Comparison of ENCODE assay signal across 18 mouse cellular contexts in genomic region chr19:43606552-43607530, GRCm38 (mm10). TPM values are rescaled to one million over a fixed set of nuclear protein-coding genes. Genes with fewer than 3 reads are reported as not detected.
A peak's percentile ranks its signal among the peaks of the same experiment; 100 is the strongest.
DNase-seq lines count a peak whose midpoint lies in the region; ATAC-seq and TF ChIP-seq lines count a peak whose summit lies in the region.
"Had no signal": no experiment of that assay in that cellular context is flagged by ENCODE, and none has a peak within 500 bp of the region (broad histone marks: within the 10 kb centered on the region; RNA-seq: fewer than 3 reads in every experiment).

No protein-coding gene starts in this region.

- H3K4me3 ChIP-seq in heart, embryonic 16.5 days (ENCODE audit: low read length), result no peak overlapping the region
- peak overlapping the region; percentile 12; the same call in 1 of the 2 replicates for H3K4me3 ChIP-seq in spleen, adult 2 months (ENCODE audit: extremely low read depth, insufficient read depth, insufficient read length)
- no peak overlapping the region for H3K4me3 ChIP-seq in limb, embryonic 11.5 days (ENCODE audit: low read depth, low read length)
- H3K4me3 ChIP-seq: forebrain, embryonic 12.5 days; hindbrain, embryonic 13.5 days; limb, embryonic 15.5 days had no signal

- no peak overlapping the region for H3K27ac ChIP-seq in heart, embryonic 16.5 days (ENCODE audit: low read length)
- peak overlapping the region; percentile 69 for H3K27ac ChIP-seq in spleen, adult 2 months (ENCODE audit: insufficient read depth, low read length)
- H3K27ac ChIP-seq in limb, embryonic 11.5 days (replicated peaks; ENCODE audit: low read depth, low read length), result no peak overlapping the region
- H3K27ac ChIP-seq: forebrain, embryonic 12.5 days; hindbrain, embryonic 13.5 days; limb, embryonic 15.5 days; macrophage had no signal

- H3K36me3 ChIP-seq in heart, embryonic 16.5 days (ENCODE audit: control insufficient read depth, insufficient read depth), result no peaks in the 10 kb centered on the region
- no peaks in the 10 kb centered on the region for H3K36me3 ChIP-seq in spleen, adult 2 months (ENCODE audit: control insufficient read depth, insufficient read depth, low read length)
- no peaks in the 10 kb centered on the region for H3K36me3 ChIP-seq in limb, embryonic 11.5 days (ENCODE audit: control insufficient read depth, insufficient read depth, low read length)
- H3K36me3 ChIP-seq: forebrain, embryonic 12.5 days; hindbrain, embryonic 13.5 days; limb, embryonic 15.5 days had no signal

- no peak for ATAC-seq in heart, embryonic 16.5 days (replicated peaks; ENCODE audit: extremely low read depth, insufficient read depth, low FRiP score)
- ATAC-seq in limb, embryonic 11.5 days (ENCODE audit: insufficient number of reproducible peaks, low FRiP score, low TSS enrichment, low read depth), result no peak
- ATAC-seq: CD4-positive, CD25-positive, alpha-beta regulatory T cell, adult 4 months had no signal

- no peaks in the 10 kb centered on the region for H3K9me3 ChIP-seq in heart, embryonic 16.5 days (replicated peaks; ENCODE audit: control insufficient read depth, low read length)
- no peaks in the 10 kb centered on the region for H3K9me3 ChIP-seq in limb, embryonic 11.5 days (ENCODE audit: control insufficient read depth, low read length)
- H3K9me3 ChIP-seq: forebrain, embryonic 12.5 days; hindbrain, embryonic 13.5 days; limb, embryonic 15.5 days had no signal

- intact Hi-C loops in heart, postnatal 14 days (cut with DNase I), result no loop called here

- 0 out of 2 replicates have a peak overlapping the region, but pooled peaks have one; percentile 17 for H3K4me2 ChIP-seq in heart, embryonic 16.5 days (ENCODE audit: low read depth, low read length)
- H3K4me2 ChIP-seq in limb, embryonic 11.5 days (ENCODE audit: low read depth, severe bottlenecking), result no peak overlapping the region
- H3K4me2 ChIP-seq: forebrain, embryonic 12.5 days; hindbrain, embryonic 13.5 days; limb, embryonic 15.5 days had no signal

- TF ChIP-seq POLR2A in spleen, adult 2 months (IDR thresholded peaks at IDR 0.05; ENCODE audit: low read depth, low read length), result no peak

- DNase-seq in heart, postnatal 14 days, result no peak
- no peak for DNase-seq in spleen, adult 2 months (ENCODE audit: low read depth in 1 of 2, low spot score in 2 of 2)
- no peak for DNase-seq in spleen, adult 18-20 months
- DNase-seq in limb, embryonic 11.5 days (ENCODE audit: low spot score), result peak; percentile 59
- DNase-seq in frontal cortex, postnatal 14 days (ENCODE audit: low spot score in 2 of 2), result no peak
- DNase-seq in thymus, adult 18-20 months, result no peak
- DNase-seq: adrenal gland, postnatal 25 days; cerebellum, adult 11-12 months; gastrocnemius, postnatal 25 days; kidney, postnatal 4 days; thymus, postnatal 36 days had no signal

- no peak overlapping the region for H3K9ac ChIP-seq in heart, embryonic 16.5 days (ENCODE audit: low read length)
- no peak overlapping the region for H3K9ac ChIP-seq in limb, embryonic 11.5 days (ENCODE audit: low read length)
- H3K9ac ChIP-seq: forebrain, embryonic 12.5 days; hindbrain, embryonic 13.5 days; limb, embryonic 15.5 days had no signal

- H3K27me3 ChIP-seq in heart, embryonic 16.5 days (ENCODE audit: control insufficient read depth, insufficient read depth, low read length), result peaks cover 83% of the 10 kb centered on the region
- H3K27me3 ChIP-seq in spleen, adult 2 months (ENCODE audit: control insufficient read depth, insufficient read depth, low read length), result peaks cover 20% of the 10 kb centered on the region
- H3K27me3 ChIP-seq in limb, embryonic 11.5 days (ENCODE audit: control insufficient read depth, insufficient read depth, low read length), result peaks cover 87% of the 10 kb centered on the region

- no peaks in the 10 kb centered on the region for H3K4me1 ChIP-seq in heart, embryonic 16.5 days (ENCODE audit: control insufficient read depth, insufficient read depth, low read length)
- peaks cover 2% of the 10 kb centered on the region; the same call in 1 of the 2 replicates for H3K4me1 ChIP-seq in spleen, adult 2 months (ENCODE audit: control insufficient read depth, insufficient read depth, insufficient read length)
- H3K4me1 ChIP-seq in limb, embryonic 11.5 days (ENCODE audit: control insufficient read depth, insufficient read depth, low read length), result peaks cover 5% of the 10 kb centered on the region; the same call in 1 of the 2 replicates

- WGBS in heart, embryonic 16.5 days, result 2% methylated on average over 40 of the region's 40 CpGs
- WGBS in spleen, adult 2 months, result 3% methylated on average over 39 of the region's 40 CpGs
- 1% methylated on average over 40 of the region's 40 CpGs for WGBS in limb, embryonic 11.5 days

- TF ChIP-seq CTCF in spleen, adult 2 months (IDR thresholded peaks at IDR 0.05; ENCODE audit: extremely low read depth, insufficient read depth, insufficient read length, insufficient replicate concordance), result no peak

RNA-seq across cellular contexts. Expression of gene Nkx2-3, which starts 5.3 kb away (rescaled TPM):
- polyA plus RNA-seq in heart, embryonic 16.5 days (2015; fragmentation: Nextera tagmentation; extraction: Ambion mirVana), result not detected in 2 replicates
- total RNA-seq in heart, postnatal 14 days (2021), result not detected
- 7.4 and 11.6 TPM in 2 replicates for polyA plus RNA-seq in spleen, adult 2 months (2012; rRNA removed)
- not detected in 2 replicates for polyA plus RNA-seq in limb, embryonic 11.5 days (2014; fragmentation: Nextera tagmentation; extraction: Ambion mirVana)
- total RNA-seq: adrenal gland, postnatal 25 days; gastrocnemius, postnatal 25 days; left cerebral cortex, adult 18-20 months had no signal
- polyA plus RNA-seq: CD4-positive, CD25-positive, alpha-beta regulatory T cell, adult 4 months; hindbrain, embryonic 13.5 days; limb, embryonic 15.5 days; macrophage had no signal
